Comparison of ENCODE assay signal across 10 mouse cellular contexts in the genomic region with DNA sequence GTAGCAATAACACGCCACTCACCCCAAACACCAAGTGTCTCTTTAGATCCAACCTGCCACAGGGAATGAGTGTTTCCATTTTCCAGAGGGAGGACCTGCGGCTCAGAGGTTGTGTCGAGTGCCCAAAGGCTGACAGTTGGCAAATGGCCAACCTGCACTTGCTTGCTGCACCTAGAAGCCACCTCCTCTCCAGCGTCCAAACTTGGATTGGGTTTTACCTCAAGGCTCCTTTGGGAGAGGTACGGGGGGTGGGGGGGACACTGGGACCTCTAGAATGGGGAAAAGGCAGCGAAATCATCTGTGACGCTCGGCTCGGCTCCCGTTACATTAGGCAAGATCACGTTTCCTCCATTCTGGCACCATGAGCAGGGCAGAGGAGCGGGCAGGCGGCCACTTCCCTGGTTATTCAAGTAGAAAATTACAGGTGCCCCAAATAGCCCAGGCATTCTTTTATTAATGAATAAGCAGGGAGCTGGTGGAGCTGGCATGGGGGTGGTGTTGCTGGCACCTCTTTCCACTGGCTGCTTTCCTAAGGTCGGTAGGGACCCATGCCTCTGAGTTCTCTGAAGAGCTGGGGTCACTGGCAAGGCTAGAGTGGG. TPM values are rescaled to one million over a fixed set of nuclear protein-coding genes. Genes with fewer than 3 reads are reported as not detected.
A peak's percentile ranks its signal among the peaks of the same experiment; 100 is the strongest.
DNase-seq lines count a peak whose midpoint lies in the region; ATAC-seq lines count a peak whose summit lies in the region.
"Had no signal": no experiment of that assay in that cellular context is flagged by ENCODE, and none has a peak within 500 bp of the region (broad histone marks: within the 10 kb centered on the region; RNA-seq: fewer than 3 reads in every experiment).

No protein-coding gene starts in this region.

- no peak overlapping the region for H3K27ac ChIP-seq in midbrain, embryonic 13.5 days
- H3K27ac ChIP-seq: macrophage; neural tube, embryonic 13.5 days had no signal

- H3K4me3 ChIP-seq in midbrain, embryonic 13.5 days (replicated peaks), result no peak overlapping the region
- H3K4me3 ChIP-seq: neural tube, embryonic 13.5 days had no signal

- no peaks in the 10 kb centered on the region for H3K9me3 ChIP-seq in midbrain, embryonic 13.5 days
- H3K9me3 ChIP-seq: neural tube, embryonic 13.5 days had no signal

- peaks cover 17% of the 10 kb centered on the region for H3K4me1 ChIP-seq in midbrain, embryonic 13.5 days (replicated peaks)

- no peaks in the 10 kb centered on the region for H3K27me3 ChIP-seq in midbrain, embryonic 13.5 days
- H3K27me3 ChIP-seq: neural tube, embryonic 13.5 days had no signal

- intact Hi-C loops in left cerebral cortex, postnatal 4 days (cut with DNase I), result no loop called here
- intact Hi-C loops in heart, postnatal 36 days (cut with DNase I), result no loop called here

- H3K36me3 ChIP-seq in midbrain, embryonic 13.5 days, result no peaks in the 10 kb centered on the region
- H3K36me3 ChIP-seq: neural tube, embryonic 13.5 days had no signal

- H3K9ac ChIP-seq in midbrain, embryonic 13.5 days (replicated peaks), result no peak overlapping the region
- H3K9ac ChIP-seq: neural tube, embryonic 13.5 days had no signal

- no peak overlapping the region for H3K4me2 ChIP-seq in midbrain, embryonic 13.5 days (replicated peaks)
- H3K4me2 ChIP-seq: neural tube, embryonic 13.5 days had no signal

- 89% methylated on average over 14 of the region's 14 CpGs for WGBS in midbrain, embryonic 13.5 days

- DNase-seq in left cerebral cortex, postnatal 4 days, result peak; percentile 50
- no peak for DNase-seq in left cerebral cortex, adult 8-10 months (ENCODE audit: low spot score in 2 of 2)
- peak; percentile 95 for DNase-seq in cerebellum, adult 9-10 months
- peak; percentile 18 to 44 for DNase-seq in heart, postnatal 36 days
- peak; percentile 46 for DNase-seq in lung, postnatal 36 days
- no peak for DNase-seq in left cerebral cortex, adult 9 months (ENCODE audit: low spot score in 2 of 2)

- ATAC-seq in midbrain, embryonic 13.5 days, result no peak

RNA-seq across cellular contexts. Expression of a gene that starts 13.6 kb away (rescaled TPM):
- total RNA-seq in left cerebral cortex, postnatal 4 days (2021), result 1 to 10 TPM; 3.3 to 3.5 TPM
- 100 to 1,000 TPM; 193 to 269 (median 228) TPM for total RNA-seq in left cerebral cortex, adult 8-10 months (2022)
- 10 to 100 TPM in 1 of 2 experiments, 1 to 10 TPM in 1; 6.4 to 13.2 TPM for total RNA-seq in heart, postnatal 36 days (2021)
- 0.19 and 0.23 TPM in 2 replicates for polyA plus RNA-seq in midbrain, embryonic 13.5 days (2015; fragmentation: Nextera tagmentation; extraction: Ambion mirVana)
- polyA plus RNA-seq: macrophage had no signal

RNA-seq across cellular contexts. Expression of a gene that starts 47.1 kb away (rescaled TPM):
- not detected for total RNA-seq in left cerebral cortex, postnatal 4 days (2021)
- total RNA-seq in left cerebral cortex, adult 8-10 months (2022), result not detected
- total RNA-seq in heart, postnatal 36 days (2021), result not detected
- not detected in 2 replicates for polyA plus RNA-seq in midbrain, embryonic 13.5 days (2015; fragmentation: Nextera tagmentation; extraction: Ambion mirVana)
- total RNA-seq: layer of hippocampus, postnatal 14 days had no signal
- polyA plus RNA-seq: macrophage; neural tube, embryonic 13.5 days had no signal

Comparison
In these comparisons a context has a peak if more than half of its experiments do, and no peak if none do; other contexts are left out.
1. DNase-seq: peak in left cerebral cortex, postnatal 4 days (single experiment), cerebellum, adult 9-10 months (single experiment), heart, postnatal 36 days (2 of 2) and lung, postnatal 36 days (single experiment); none in left cerebral cortex, adult 8-10 months (0 of 2) and left cerebral cortex, adult 9 months (0 of 2).
2. RNA of a gene that starts 13.6 kb away (total RNA-seq): 193 to 269 TPM in left cerebral cortex, adult 8-10 months; 6.4 to 13.2 TPM in heart, postnatal 36 days and 3.3 to 3.5 TPM in left cerebral cortex, postnatal 4 days; every median in the first group is over 10 times any median in the second.